Mouse (Mus musculus) cerebellum, adult 2 months (tissue): ENCODE data around the gene Mvp. TPM values are rescaled to one million over a fixed set of nuclear protein-coding genes. Genes with fewer than 3 reads are reported as not detected.

Source experiments
- DNase-seq, 2 experiments: peaks; one replicate each; pipeline ENCODE4 v3.0.0; 2021
- H3K27ac ChIP-seq: fragments of 200-500 bp; 2 replicates; pipeline ENCODE4 v1.5.1; 2012; ENCODE audit warnings: low read length, control low read depth, inconsistent platforms; ENCODE audit not compliant: insufficient read depth
- H3K27me3 ChIP-seq: fragments of 200-500 bp; 2 replicates; pipeline ENCODE4 v1.6.1; 2012; ENCODE audit warnings: inconsistent platforms, mild to moderate bottlenecking, low read length, moderate library complexity; ENCODE audit not compliant: control insufficient read depth, insufficient read depth
- H3K4me1 ChIP-seq: fragments of 200-500 bp; 2 replicates; pipeline ENCODE4 v1.6.1; 2011; ENCODE audit warnings: low read length; ENCODE audit not compliant: control insufficient read depth, insufficient read depth
- H3K4me3 ChIP-seq: fragments of 200-500 bp; replicated peaks from 2 replicates; pipeline ENCODE3; 2011; ENCODE audit warnings: mild to moderate bottlenecking, low read depth, low read length, control low read depth; ENCODE audit not compliant: insufficient read depth
- CTCF ChIP-seq: fragments of 200-500 bp; IDR thresholded peaks from 2 replicates; pipeline ENCODE4 v1.5.1; 2011; ENCODE audit warnings: low read depth, mild to moderate bottlenecking, control low read depth, low read length, moderate library complexity, borderline replicate concordance; ENCODE audit not compliant: insufficient read depth
- POLR2A ChIP-seq: fragments of 200-500 bp; IDR thresholded peaks from 2 replicates; pipeline ENCODE4 v1.6.1; 2011; ENCODE audit warnings: low read length, control low read depth, borderline replicate concordance; ENCODE audit not compliant: insufficient read depth
- WGBS: fragments of 180-500 bp; shearing (Covaris S2); methylation state at CpG from one replicate; pipeline ENCODE4 v1.1.7; 2018; 5-methylcytosine and 5-hydroxymethylcytosine counted together
- polyA plus RNA-seq: library from polyadenylated mRNA; depleted of rRNA; stranded (reverse); fragments of >200 nt; gene quantifications from 2 replicates; pipeline ENCODE4 v1.2.3, GENCODE M21; 2012

Gene Mvp
- polyA plus RNA-seq, 1 experiment, result 21.0 TPM

DNA sequence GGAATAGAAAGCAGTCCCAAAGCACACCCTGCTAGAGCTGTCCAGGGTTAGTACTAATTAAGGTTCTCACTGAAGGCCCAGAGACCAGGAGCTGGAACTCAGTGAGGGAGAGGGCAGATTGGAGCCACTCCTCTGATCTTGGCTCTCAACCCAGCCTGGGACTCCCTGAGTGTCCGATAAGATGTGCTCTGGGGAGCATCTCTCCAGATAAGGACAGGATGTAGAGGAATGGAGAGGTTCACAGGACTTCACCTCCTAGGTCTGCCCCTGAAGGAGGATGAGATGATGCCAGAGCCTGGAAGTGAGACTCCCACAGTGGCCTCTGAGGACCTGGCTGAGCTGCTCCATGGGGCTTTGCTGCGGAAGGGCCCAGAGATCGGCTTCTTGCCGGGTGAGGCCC lies 62.7 kb downstream of the Mvp start:
- TF ChIP-seq CTCF (no peak), POLR2A (no peak)
- Histone ChIP-seq H3K4me1 (peaks cover 20% of the 10 kb centered on the region), H3K4me3 (peak overlapping the region; percentile 84), H3K27ac (peak overlapping the region; percentile 96), H3K27me3 (no peaks in the 10 kb centered on the region)
- WGBS, result 5% methylated on average over 4 of the region's 4 CpGs
- DNase-seq, result peak; percentile 45 to 52

DNA sequence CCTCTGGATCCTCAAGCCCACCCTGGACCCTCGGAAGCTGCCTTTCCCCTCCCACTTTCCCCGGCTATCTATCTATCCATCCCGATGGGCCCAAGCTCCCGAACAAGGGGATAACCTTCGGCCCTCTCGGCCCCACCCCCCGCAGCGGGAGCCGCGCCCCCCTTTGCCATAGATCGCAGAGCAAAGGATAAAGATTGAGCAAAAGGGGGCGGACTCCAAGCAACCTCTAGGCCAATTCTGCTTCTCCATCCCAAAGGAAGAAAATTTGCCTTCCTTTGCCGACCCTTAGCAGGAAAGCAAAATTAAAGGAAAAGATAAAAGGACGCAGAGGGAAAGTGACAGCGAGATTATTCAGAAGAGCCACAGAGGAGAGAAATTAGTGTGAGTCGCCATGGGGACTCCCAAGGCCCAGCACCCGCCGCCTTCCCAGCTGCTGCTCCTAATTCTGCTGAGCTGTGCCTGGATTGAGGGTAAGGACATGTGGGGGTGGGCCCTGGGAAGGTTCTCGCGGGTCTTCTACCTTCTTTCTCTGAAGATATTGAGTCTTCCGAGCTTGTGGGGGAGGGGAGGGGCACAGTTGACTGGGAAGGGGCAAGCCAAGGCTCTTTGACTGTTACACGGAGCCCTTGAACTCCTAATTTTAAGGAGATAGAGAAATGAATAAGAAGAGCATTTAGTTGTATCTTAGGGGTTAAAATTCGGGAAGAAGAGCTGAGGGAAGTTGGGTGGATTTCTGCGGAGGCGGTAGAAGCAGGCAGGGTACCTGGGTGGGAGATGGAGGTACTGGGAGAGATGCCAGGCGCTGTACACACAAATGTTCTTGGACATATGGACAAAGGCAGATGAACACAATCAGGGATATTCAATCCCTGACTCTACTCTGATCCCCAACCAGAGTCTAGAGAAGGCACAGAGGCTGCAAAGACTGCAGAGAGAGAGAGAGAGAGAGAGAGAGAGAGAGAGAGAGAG lies 63.5 kb downstream of the Mvp start:
- TF ChIP-seq CTCF (no peak), POLR2A (no peak)
- Histone ChIP-seq H3K4me3 (peak overlapping the region; percentile 84), H3K4me1 (peaks cover 22% of the 10 kb centered on the region), H3K27ac (peak overlapping the region; percentile 96), H3K27me3 (no peaks in the 10 kb centered on the region)
- 2% methylated on average over 26 of the region's 26 CpGs for WGBS
- DNase-seq, result peak; percentile 57 to 61

DNA sequence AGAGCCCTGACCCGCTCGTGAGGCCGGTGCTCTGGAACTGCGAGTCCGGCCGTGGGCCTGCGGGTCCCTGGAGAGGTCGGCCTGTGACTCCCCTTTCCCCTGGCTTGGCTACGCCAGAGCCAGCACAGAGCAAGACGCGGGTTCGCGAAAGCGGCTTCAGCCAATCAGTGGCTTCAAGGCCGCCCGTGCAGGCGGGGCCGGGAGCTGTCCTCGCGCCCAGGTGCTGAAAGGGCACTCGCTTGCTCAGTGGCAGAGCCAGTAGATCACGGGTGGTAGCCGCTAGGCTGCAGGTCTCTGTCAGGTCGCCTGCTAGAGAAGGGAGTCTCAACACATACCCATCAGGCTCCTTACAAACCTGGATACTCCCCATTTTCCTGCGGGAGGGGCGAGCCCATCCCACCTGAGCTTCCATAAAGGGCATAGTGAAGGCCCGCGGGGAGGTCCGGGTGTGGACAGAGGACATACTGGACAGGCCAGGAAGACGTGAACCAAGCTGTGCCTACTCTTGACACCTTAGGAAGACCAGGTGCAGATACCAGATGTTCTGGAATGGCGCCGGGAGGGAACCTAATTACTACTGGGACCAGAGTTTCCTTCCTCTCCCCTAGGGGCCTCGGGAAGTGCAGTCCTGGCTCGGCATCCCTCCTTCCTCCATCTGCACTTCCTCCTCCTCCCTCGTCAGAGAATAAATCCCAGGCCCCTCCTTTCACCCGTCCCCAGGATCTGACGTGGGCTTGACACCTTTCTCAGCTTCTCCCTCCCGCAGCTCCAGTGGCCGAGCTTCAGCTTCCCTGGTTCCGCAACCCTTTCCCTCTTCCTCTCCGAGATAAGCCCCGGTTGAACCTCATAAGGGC lies 64.4 kb downstream of the Mvp start, which contains the start of gene Sez6l2:
Gene Sez6l2, plus strand, starts transcription at position 771 of the 854 bp plus-strand sequence.
- H3K27me3 ChIP-seq, result no peaks in the 10 kb centered on the region
- peak within 1 kb of the TSS; percentile 96 for H3K27ac ChIP-seq
- H3K4me1 ChIP-seq, result peaks cover 21% of the 10 kb centered on the region
- under 1% methylated on average over 42 of the region's 42 CpGs for WGBS
- H3K4me3 ChIP-seq, result peak within 1 kb of the TSS; percentile 84
- peak; percentile 94 for DNase-seq
- TF ChIP-seq POLR2A (peak; percentile 88), CTCF (no peak; the same call in 1 of the 2 replicates)

DNA sequence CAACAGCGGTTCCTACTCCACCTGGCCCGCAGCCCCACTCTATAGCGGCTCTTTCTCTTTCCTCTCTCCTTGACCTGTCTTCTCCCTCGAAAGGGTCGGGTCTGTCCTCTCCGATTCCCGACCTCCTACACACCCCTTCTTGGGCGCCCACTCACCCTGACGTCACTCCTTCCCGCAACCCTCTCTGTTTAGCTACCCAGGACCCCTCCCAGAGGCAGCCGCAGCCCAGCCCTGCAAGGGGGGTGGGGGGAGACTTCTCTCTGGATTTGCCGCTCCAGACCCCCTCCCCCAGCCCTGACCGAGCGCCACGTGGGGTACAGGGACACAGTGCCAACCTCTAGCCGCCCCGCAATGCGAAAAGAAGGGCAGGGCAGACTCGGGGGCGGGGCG lies 65.0 kb downstream of the Mvp start, which contains the start of gene Asphd1:
Gene Asphd1, minus strand, starts transcription at position 180 of the 390 bp plus-strand sequence.
- WGBS, result 1% methylated on average over 20 of the region's 21 CpGs
- H3K4me3 ChIP-seq, result peak within 1 kb of the TSS; percentile 84
- peak within 1 kb of the TSS; percentile 96 for H3K27ac ChIP-seq
- H3K4me1 ChIP-seq, result peaks cover 15% of the 10 kb centered on the region
- no peak for DNase-seq
- H3K27me3 ChIP-seq, result no peaks in the 10 kb centered on the region
- no peak for TF ChIP-seq CTCF
- no peak for TF ChIP-seq POLR2A

DNA sequence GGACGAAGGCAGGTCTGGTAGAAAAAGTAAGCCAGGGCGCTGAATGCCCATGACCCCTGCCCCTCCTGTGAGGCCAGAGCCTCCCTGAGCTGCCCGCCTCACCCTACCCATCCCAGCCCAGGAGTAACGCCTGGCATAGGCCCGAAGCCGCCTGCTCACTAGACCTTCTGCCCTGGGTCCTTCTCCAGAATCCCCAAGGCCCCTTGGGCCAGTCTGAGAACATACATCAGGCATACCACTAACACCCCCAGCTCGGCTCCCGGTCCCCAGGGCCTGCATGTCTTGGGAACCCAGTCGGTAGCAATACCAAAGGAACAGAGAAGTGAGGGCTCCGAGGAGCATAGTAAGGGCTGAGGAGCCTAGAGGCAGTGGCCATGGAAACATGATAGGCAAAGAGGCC lies 65.8 kb downstream of the Mvp start:
- 65% methylated on average over 10 of the region's 10 CpGs for WGBS
- Histone ChIP-seq H3K4me3 (peak overlapping the region; percentile 84), H3K27ac (peak overlapping the region; percentile 96), H3K4me1 (peaks cover 15% of the 10 kb centered on the region), H3K27me3 (no peaks in the 10 kb centered on the region)
- TF ChIP-seq POLR2A, result no peak
- TF ChIP-seq CTCF, result no peak
- DNase-seq, result peak in 1 of 2 experiments; percentile 51

DNA sequence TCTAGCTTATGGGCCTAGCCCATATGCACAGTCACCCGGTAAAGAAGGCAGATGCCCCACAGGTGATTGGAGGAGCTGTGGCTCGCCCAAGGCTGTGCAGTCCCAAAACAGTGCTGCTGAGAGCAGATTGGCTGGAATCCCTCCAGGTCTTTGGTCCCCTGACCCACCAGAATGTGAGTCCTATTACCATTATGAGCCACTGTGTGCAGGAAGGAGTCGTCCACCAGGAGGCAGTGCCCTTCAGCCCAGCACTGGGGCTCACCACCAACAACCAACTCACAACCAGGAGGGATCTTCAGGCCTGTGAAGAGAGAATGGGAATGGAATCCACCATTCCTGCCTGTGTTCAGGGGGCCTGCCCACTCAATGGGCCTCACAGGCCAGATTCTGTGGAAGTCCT lies 67.9 kb downstream of the Mvp start:
- no peak overlapping the region for H3K4me3 ChIP-seq
- DNase-seq, result peak; percentile 48 to 49
- no peaks in the 10 kb centered on the region for H3K27me3 ChIP-seq
- 13% methylated on average over 3 of the region's 3 CpGs for WGBS
- H3K4me1 ChIP-seq, result peaks cover 10% of the 10 kb centered on the region; the same call in 1 of the 2 replicates
- TF ChIP-seq POLR2A (no peak), CTCF (peak; percentile 77; the same call in 1 of the 2 replicates)
- H3K27ac ChIP-seq, result no peak overlapping the region

DNA sequence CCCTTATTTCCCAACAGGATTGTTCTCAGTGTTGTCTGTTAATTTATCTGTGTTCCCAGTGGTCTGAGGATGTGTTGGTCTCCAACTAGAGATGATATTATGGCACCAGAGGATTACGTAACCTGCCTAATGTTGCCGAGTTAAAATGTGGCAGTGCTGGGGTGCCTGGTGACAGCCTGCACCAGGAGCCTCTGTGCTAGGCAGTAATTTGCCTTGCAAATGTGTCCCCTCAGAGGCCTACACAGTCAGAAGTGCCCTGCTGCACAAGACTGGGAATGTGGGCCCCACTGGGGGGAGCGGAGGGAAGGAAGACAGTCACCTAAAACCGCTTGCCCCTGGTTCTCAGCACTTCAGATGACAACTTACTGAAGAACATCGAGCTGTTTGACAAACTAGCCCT lies 72.6 kb downstream of the Mvp start:
- no peak for DNase-seq
- WGBS, result 62% methylated on average over 5 of the region's 5 CpGs
- peaks cover 3% of the 10 kb centered on the region; the same call in 1 of the 2 replicates for H3K4me1 ChIP-seq
- H3K27ac ChIP-seq, result peak overlapping the region; percentile 61
- H3K27me3 ChIP-seq, result no peaks in the 10 kb centered on the region
- no peak for TF ChIP-seq CTCF
- TF ChIP-seq POLR2A, result no peak
- peak overlapping the region; percentile 11 for H3K4me3 ChIP-seq
